Mouse (Mus musculus) induced T-regulatory cell, adult 2 months (primary cell): Measurements from ENCODE around the gene Hist1h4i.

Experiments used
- DNase-seq: peaks from one replicate; pipeline ENCODE4 v3.0.0-alpha.2; 2012; ENCODE audit warnings: low read depth

Gene Hist1h4i

DNA sequence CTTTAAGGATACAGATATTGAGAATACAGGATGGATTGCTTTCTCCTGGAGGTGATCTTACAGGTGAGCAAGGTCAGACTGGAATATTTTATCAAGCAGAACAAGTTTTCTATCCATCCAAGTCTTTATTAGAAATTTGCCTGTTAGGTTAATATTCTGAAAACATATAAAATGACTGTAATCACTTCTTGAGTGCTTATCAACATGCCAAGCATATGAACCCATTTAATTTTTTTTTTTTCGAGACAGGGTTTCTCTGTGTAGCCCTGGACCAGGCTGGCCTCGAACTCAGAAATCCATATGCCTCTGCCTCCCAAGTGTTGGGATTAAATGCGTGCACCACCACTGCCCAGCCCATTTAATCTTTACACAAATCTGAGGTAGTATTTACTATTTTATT lies 4.2 kb downstream of the Hist1h4i start:
- no peak for DNase-seq

- DNase-seq = peak; percentile 69
Observed at GRCm38 (mm10) chr13:22036149-22036956, 4.8 kb downstream of the Hist1h4i start.

- DNase-seq = peak; percentile 95
Observed at GRCm38 (mm10) chr13:22035267-22036148, 5.7 kb downstream of the Hist1h4i start, which contains the start of the genes Hist1h2ah and Hist1h2bk. Hist1h2ah (minus strand) TSS chr13:22035568. Hist1h2bk (plus strand) TSS chr13:22035870.

- peak; percentile 65 for DNase-seq
Observed at GRCm38 (mm10) chr13:22034443-22035266, 6.5 kb downstream of the Hist1h4i start.

- DNase-seq = no peak
Observed at GRCm38 (mm10) chr13:22033741-22034442, 7.3 kb downstream of the Hist1h4i start.

- peak; percentile 88 for DNase-seq
Observed at GRCm38 (mm10) chr13:22030493-22030892, 10.7 kb downstream of the Hist1h4i start.

- no peak for DNase-seq
Observed at GRCm38 (mm10) chr13:22029928-22030327, 11.2 kb downstream of the Hist1h4i start.

- peak; percentile 94 for DNase-seq
Observed at GRCm38 (mm10) chr13:22028673-22029460, 12.3 kb downstream of the Hist1h4i start.

- peak; percentile 95 for DNase-seq
Observed at GRCm38 (mm10) chr13:22026058-22027031, 14.8 kb downstream of the Hist1h4i start.

- DNase-seq = peak; percentile 92
Observed at GRCm38 (mm10) chr13:22022241-22022640, 18.9 kb downstream of the Hist1h4i start.

DNA sequence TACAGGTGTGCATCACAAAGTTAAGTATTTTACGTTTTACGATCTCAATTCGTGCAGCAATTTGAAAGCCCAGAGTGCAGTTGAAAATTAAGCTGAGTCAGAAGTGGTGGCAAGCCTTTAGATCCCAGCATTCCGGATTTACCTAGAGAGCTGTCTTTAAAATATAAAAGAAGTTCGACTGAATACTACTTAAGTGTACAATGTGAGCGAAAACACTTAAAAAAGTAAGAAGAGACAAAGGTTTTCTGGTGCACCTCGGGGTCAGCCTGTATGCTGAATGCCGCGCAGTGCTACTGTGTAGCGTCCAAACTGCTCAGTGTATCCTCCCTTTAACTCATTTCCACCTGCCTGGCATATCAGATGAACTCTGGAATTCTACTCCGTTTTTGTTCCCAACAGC lies 19.6 kb downstream of the Hist1h4i start:
- peak; percentile 62 for DNase-seq

DNA sequence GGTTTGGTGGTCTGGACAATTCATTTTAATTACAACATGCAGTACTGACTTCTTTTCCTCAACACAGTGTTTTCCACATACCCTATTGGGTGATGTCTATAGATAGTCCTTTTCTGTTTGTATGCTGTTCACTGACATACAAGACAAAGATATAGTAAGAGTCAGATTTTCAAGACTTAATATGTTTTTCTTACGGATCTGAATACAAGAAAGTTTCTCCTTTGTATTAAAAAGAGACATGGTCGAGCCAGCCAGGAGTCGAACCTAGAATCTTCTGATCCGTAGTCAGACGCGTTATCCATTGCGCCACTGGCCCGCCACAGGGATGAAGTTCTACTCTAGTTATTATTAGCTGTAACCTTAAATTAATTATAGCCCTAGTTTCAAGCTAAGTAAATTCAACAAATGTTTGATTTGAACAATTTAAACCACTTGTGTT lies 20.2 kb downstream of the Hist1h4i start:
- DNase-seq = peak; percentile 77

GRCm38 (mm10) chr13:22019934-22020835 lies 21.0 kb downstream of the Hist1h4i start:
- peak; percentile 80 for DNase-seq

- DNase-seq = peak; percentile 97
Observed at GRCm38 (mm10) chr13:22015479-22016450, 25.4 kb downstream of the Hist1h4i start.

DNA sequence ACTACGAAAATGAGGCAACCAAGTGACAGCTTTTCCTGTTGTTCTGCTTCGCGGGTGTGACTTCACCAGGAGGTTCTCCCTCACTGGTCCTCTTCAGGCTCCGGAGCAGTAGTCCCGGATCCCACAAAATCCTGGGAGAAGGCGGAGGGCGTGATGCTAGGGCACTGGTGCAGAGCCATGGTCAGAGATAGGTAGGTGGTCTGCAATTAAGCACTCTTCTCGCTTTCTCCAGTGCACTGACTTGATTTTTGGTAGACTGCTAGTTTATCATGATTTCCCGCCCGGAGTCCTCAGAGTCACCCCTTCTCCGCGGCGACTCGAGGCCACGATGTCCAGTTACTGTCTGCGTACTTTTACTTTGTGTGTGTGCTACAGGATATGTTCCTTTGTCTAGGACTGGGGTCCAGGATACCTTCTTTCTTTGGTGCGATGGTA lies 26.7 kb downstream of the Hist1h4i start:
- DNase-seq = peak; percentile 53

DNA sequence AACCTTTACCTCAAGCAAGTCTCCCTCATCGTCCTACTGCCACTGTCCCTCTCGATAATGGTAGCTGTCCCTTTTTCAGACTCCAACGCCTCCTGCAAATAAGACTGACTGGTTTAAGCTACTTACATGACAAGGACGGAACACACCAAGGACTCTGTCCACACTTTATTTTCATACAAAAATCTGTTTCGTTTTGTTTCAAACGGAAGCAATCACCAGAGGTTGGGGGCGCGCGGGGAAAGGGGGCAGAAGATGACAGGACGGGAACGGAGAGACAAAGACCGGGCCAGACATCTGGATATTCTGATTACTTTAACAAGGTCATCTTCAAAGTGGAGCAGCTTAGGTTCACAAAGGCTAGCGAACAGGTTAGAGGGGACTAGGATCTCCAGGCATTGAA lies 27.4 kb downstream of the Hist1h4i start:
- DNase-seq = peak; percentile 48

- DNase-seq = no peak
Observed at GRCm38 (mm10) chr13:22009642-22010041, 31.5 kb downstream of the Hist1h4i start, which contains the start of gene Prss16. Prss16 (minus strand) TSS chr13:22009742.
